Mouse (Mus musculus): ENCODE data around the gene Rbck1. TPM values are rescaled to one million over a fixed set of nuclear protein-coding genes. Genes with fewer than 3 reads are reported as not detected.
A peak's percentile ranks its signal among the peaks of the same experiment; 100 is the strongest.
"Not testable (repeated sequence)": the region's sequence is repeated elsewhere in the genome, so short reads cannot be mapped to it uniquely, and the experiment has no call there.

Rbck1 gene
- polyA plus RNA-seq, 2 experiments from 2014 or later = 53.4 to 74.3 TPM

- peak; percentile 92 for ATAC-seq
Observed at GRCm38 (mm10) chr2:152293727-152294475, 38.6 kb downstream of the Rbck1 start, which contains the start of gene Tbc1d20. Gene Tbc1d20 (plus strand): TSS chr2:152293828.

- peak; percentile 17 for ATAC-seq
Observed at GRCm38 (mm10) chr2:152293179-152293726, 39.2 kb downstream of the Rbck1 start.

GRCm38 (mm10) chr2:152292475-152292874, 40.0 kb downstream of the Rbck1 start:
- no peak for ATAC-seq

- not testable (repeated sequence) for ATAC-seq
Observed at GRCm38 (mm10) chr2:152289623-152290022, 42.8 kb downstream of the Rbck1 start.

- ATAC-seq = no peak
Observed at GRCm38 (mm10) chr2:152288046-152288445, 44.4 kb downstream of the Rbck1 start.

GRCm38 (mm10) chr2:152287560-152287959, 44.9 kb downstream of the Rbck1 start:
- ATAC-seq = no peak

GRCm38 (mm10) chr2:152281407-152281806, 51.0 kb downstream of the Rbck1 start:
- ATAC-seq = peak; percentile 60

GRCm38 (mm10) chr2:152273639-152274038, 58.8 kb downstream of the Rbck1 start:
- ATAC-seq = peak; percentile 41

Other genes with a start within 250 kb of the Rbck1 start
- gene Srxn1, start 227.1 kb downstream of the Rbck1 start, polyA plus RNA-seq (2017; shearing (Covaris generic)) = 1 to 10 TPM; 2.2 to 3.0 TPM
- gene Tcf15, start 189.1 kb downstream of the Rbck1 start, polyA plus RNA-seq (2017; shearing (Covaris generic)) = not detected
- 100 to 1,000 TPM in 1 of 2 experiments, 10 to 100 TPM in 1; 65.7 to 107 TPM for gene Csnk2a1, start 105.8 kb downstream of the Rbck1 start, polyA plus RNA-seq (2017; shearing (Covaris generic))
- gene Tbc1d20, start 38.8 kb downstream of the Rbck1 start, polyA plus RNA-seq (2017; shearing (Covaris generic)) = 10 to 100 TPM; 19.5 to 21.3 TPM
- gene Trib3, start 11.4 kb upstream of the Rbck1 start, polyA plus RNA-seq (2017; shearing (Covaris generic)) = 1 to 10 TPM; 2.4 to 5.1 TPM
- not detected for gene Nrsn2, start 44.0 kb upstream of the Rbck1 start, polyA plus RNA-seq (2017; shearing (Covaris generic))
- under 1 TPM; 0.32 to 0.73 TPM for gene Sox12, start 65.4 kb upstream of the Rbck1 start, polyA plus RNA-seq (2017; shearing (Covaris generic))
- under 1 TPM; 0.57 to 0.75 TPM for gene Zcchc3, start 82.4 kb upstream of the Rbck1 start, polyA plus RNA-seq (2017; shearing (Covaris generic))
- gene 6820408C15Rik, start 82.9 kb upstream of the Rbck1 start, polyA plus RNA-seq (2017; shearing (Covaris generic)) = not detected
- not detected for gene Defb23, start 132.0 kb upstream of the Rbck1 start, polyA plus RNA-seq (2017; shearing (Covaris generic))
- not detected for gene Defb20, start 144.4 kb upstream of the Rbck1 start, polyA plus RNA-seq (2017; shearing (Covaris generic))
- not detected for gene Defb22, start 157.5 kb upstream of the Rbck1 start, polyA plus RNA-seq (2017; shearing (Covaris generic))
- gene Defb26, start 179.0 kb upstream of the Rbck1 start, polyA plus RNA-seq (2017; shearing (Covaris generic)) = not detected
- not detected for gene Defb28, start 185.6 kb upstream of the Rbck1 start, polyA plus RNA-seq (2017; shearing (Covaris generic))
- gene Defb29, start 207.4 kb upstream of the Rbck1 start, polyA plus RNA-seq (2017; shearing (Covaris generic)) = not detected
- not detected for gene Gm17416, start 236.7 kb upstream of the Rbck1 start, polyA plus RNA-seq (2017; shearing (Covaris generic))
- gene Defb21, start 240.1 kb upstream of the Rbck1 start, polyA plus RNA-seq (2017; shearing (Covaris generic)) = not detected
- not detected for gene Defb19, start 247.7 kb upstream of the Rbck1 start, polyA plus RNA-seq (2017; shearing (Covaris generic))